Mouse (Mus musculus): ENCODE data around the gene Pon1. TPM values are rescaled to one million over a fixed set of nuclear protein-coding genes. Genes with fewer than 3 reads are reported as not detected.

The Pon1 gene
- polyA plus RNA-seq, 1 experiment from 2014 or later, result 0.75 TPM

DNA sequence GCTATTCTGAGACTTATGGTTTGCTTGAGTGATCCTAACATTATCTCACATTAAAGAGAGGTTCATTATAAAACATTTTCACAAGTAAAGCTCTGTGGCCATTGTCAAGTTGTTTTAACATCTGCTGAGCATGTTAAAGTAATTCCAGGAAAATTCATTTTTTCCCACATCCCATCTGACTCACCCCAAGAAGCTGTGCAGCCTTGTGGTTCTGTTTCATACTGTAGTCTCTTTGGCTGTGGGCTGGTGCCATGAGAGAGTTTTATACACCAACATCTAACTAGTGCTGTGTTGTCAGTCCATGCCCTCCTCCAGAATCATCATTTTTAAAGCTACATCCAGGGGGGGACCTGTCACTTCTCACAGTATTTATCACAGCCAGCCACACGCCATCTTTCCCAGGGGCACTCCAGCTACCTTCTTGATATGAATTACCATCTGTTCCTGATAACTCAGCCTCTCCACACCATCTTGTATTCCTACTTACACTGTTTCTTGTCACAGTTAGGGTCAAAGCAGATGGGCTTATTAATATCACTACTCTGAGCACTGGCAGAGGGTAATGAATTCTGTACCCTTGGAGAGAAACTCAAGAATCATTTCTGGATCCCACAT is 38.3 kb downstream of the Pon1 start:
- Histone ChIP-seq H3K27ac (ENCODE audit: low read depth, low read length) (peak overlapping the region; percentile 96), H3K4me3 (ENCODE audit: low read depth, low read length) (no peak overlapping the region), H3K9ac (ENCODE audit: low read depth, low read length) (peak overlapping the region; percentile 42), H3K4me2 (peak overlapping the region; percentile 53), H3K4me1 (replicated peaks; ENCODE audit: control insufficient read depth, insufficient read depth, low read length) (peaks cover 58% of the 10 kb centered on the region), H3K27me3 (replicated peaks; ENCODE audit: control insufficient read depth, insufficient read depth, low read length) (no peaks in the 10 kb centered on the region), H3K9me3 (ENCODE audit: control insufficient read depth, low read length) (no peaks in the 10 kb centered on the region), H3K36me3 (ENCODE audit: control insufficient read depth, insufficient read depth, low read length) (peaks cover 7% of the 10 kb centered on the region; the same call in 1 of the 2 replicates)
- DNase-seq (ENCODE audit: low spot score), result no peak
- 25% methylated on average over 1 of the region's 1 CpGs for WGBS
- ATAC-seq (replicated peaks; ENCODE audit: low FRiP score), result peak; percentile 89

DNA sequence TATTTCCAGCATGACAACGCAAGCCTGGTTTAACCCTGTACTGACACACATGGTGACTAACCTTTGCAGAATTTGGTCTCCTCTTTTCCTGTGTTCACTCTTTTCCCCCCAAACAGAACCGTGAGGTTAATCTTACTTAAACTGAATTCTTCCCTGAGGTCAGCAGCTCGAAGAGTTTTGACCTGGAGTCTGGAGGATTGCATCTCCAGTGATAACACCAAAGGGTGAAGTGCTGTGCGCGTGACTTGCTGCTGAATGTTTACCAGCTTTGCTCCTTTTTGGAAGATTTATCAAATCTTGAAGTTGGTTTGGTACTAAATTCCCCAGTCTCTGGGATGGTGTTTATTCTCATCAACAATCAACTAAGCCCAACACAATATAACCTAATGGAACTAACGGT is 39.0 kb downstream of the Pon1 start:
- peaks cover 55% of the 10 kb centered on the region for H3K4me1 ChIP-seq (replicated peaks; ENCODE audit: control insufficient read depth, insufficient read depth, low read length)

DNA sequence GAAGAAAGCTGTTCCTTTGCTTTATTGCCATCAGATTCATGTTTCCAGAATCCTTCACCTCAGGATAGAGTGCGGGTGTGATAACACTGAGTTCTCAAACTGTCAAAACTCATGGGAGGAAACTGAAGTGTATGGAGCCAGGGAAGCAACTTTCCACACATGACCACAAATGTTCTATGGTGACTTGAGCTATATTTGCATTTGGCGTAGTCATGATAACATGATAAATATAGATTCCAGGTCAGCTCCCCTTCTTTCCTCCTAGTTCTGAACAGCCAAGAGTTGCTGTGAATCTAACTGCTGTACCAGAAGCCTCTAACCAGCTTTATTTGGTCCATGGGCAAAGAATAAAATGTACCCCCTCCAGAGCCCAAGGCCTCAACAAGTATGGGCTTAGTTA is 41.6 kb downstream of the Pon1 start:
- H3K36me3 ChIP-seq (ENCODE audit: control insufficient read depth, insufficient read depth, low read length), result peaks cover 2% of the 10 kb centered on the region; the same call in 1 of the 2 replicates
- peaks cover 43% of the 10 kb centered on the region for H3K4me1 ChIP-seq (replicated peaks; ENCODE audit: control insufficient read depth, insufficient read depth, low read length)
- no peak overlapping the region for H3K4me2 ChIP-seq
- WGBS, result 60% methylated on average over 2 of the region's 2 CpGs
- no peak overlapping the region for H3K4me3 ChIP-seq (ENCODE audit: low read depth, low read length)
- no peaks in the 10 kb centered on the region for H3K27me3 ChIP-seq (replicated peaks; ENCODE audit: control insufficient read depth, insufficient read depth, low read length)
- no peak overlapping the region for H3K9ac ChIP-seq (ENCODE audit: low read depth, low read length)
- no peaks in the 10 kb centered on the region for H3K9me3 ChIP-seq (ENCODE audit: control insufficient read depth, low read length)
- peak overlapping the region; percentile 19 for H3K27ac ChIP-seq (ENCODE audit: low read depth, low read length)
- DNase-seq (ENCODE audit: low spot score) (no peak), ATAC-seq (replicated peaks; ENCODE audit: low FRiP score) (no peak)

More for the DNA sequence above, 39.0 kb downstream of the Pon1 start:
- H3K27me3 ChIP-seq (replicated peaks; ENCODE audit: control insufficient read depth, insufficient read depth, low read length), result no peaks in the 10 kb centered on the region
- H3K4me3 ChIP-seq (ENCODE audit: low read depth, low read length), result no peak overlapping the region
- H3K4me2 ChIP-seq, result peak overlapping the region; percentile 53
- H3K9me3 ChIP-seq (ENCODE audit: control insufficient read depth, low read length), result no peaks in the 10 kb centered on the region
- peak overlapping the region; percentile 42 for H3K9ac ChIP-seq (ENCODE audit: low read depth, low read length)
- no peak for DNase-seq (ENCODE audit: low spot score)
- 52% methylated on average over 6 of the region's 6 CpGs for WGBS
- H3K36me3 ChIP-seq (ENCODE audit: control insufficient read depth, insufficient read depth, low read length), result peaks cover 2% of the 10 kb centered on the region; the same call in 1 of the 2 replicates
- no peak for ATAC-seq (replicated peaks; ENCODE audit: low FRiP score)
- H3K27ac ChIP-seq (ENCODE audit: low read depth, low read length), result peak overlapping the region; percentile 96

DNA sequence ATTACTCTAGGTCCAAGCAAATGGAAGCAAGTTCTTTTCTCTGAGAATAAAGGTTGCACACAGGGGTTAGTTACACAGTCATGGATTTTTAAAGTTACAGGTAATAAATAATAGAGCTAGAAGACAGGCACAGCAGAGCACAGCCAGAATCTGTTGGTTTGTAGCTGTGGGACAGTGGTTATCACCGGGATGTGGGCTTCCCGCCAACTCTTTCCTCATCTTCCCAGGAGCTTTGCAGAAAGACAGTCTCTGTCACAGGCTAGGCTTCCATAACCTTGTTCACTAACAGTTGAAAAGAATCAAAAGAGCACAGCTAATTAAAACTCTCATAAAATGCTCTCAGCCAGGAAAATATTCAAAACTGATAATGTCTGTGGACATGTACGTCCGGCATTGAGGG is 42.6 kb downstream of the Pon1 start:
- no peak overlapping the region for H3K4me2 ChIP-seq
- no peak for DNase-seq (ENCODE audit: low spot score)
- H3K36me3 ChIP-seq (ENCODE audit: control insufficient read depth, insufficient read depth, low read length), result peaks cover 2% of the 10 kb centered on the region; the same call in 1 of the 2 replicates
- H3K4me1 ChIP-seq (replicated peaks; ENCODE audit: control insufficient read depth, insufficient read depth, low read length), result peaks cover 36% of the 10 kb centered on the region
- WGBS, result 69% methylated on average over 4 of the region's 4 CpGs
- no peak overlapping the region for H3K9ac ChIP-seq (ENCODE audit: low read depth, low read length)
- no peak for ATAC-seq (replicated peaks; ENCODE audit: low FRiP score)
- no peak overlapping the region for H3K4me3 ChIP-seq (ENCODE audit: low read depth, low read length)
- no peaks in the 10 kb centered on the region for H3K9me3 ChIP-seq (ENCODE audit: control insufficient read depth, low read length)
- H3K27me3 ChIP-seq (replicated peaks; ENCODE audit: control insufficient read depth, insufficient read depth, low read length), result no peaks in the 10 kb centered on the region
- no peak overlapping the region for H3K27ac ChIP-seq (ENCODE audit: low read depth, low read length)

DNA sequence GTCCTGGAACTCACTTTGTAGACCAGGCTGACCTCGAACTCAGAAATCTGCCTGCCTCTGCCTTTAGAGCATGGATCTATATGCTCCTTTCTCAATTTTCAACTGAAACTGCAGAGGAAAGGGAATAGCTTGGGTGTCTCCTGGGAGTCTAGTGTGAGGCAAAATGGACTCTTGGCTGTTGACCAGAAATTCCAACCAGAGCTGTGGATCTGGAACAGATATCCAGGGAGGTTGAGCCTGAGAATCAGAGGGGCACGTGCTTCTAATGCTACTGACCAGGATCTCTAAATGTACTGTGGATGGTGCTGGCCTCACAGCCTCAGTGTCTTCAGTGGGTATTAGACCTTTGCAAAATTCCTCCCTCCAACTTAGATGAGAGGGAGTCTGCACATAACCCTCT is 43.8 kb downstream of the Pon1 start:
- no peaks in the 10 kb centered on the region for H3K27me3 ChIP-seq (replicated peaks; ENCODE audit: control insufficient read depth, insufficient read depth, low read length)
- WGBS, result 79% methylated on average over 2 of the region's 2 CpGs
- ATAC-seq (replicated peaks; ENCODE audit: low FRiP score), result no peak
- H3K4me3 ChIP-seq (ENCODE audit: low read depth, low read length), result no peak overlapping the region
- no peaks in the 10 kb centered on the region for H3K9me3 ChIP-seq (ENCODE audit: control insufficient read depth, low read length)
- no peak overlapping the region for H3K27ac ChIP-seq (ENCODE audit: low read depth, low read length)
- H3K4me1 ChIP-seq (replicated peaks; ENCODE audit: control insufficient read depth, insufficient read depth, low read length), result peaks cover 27% of the 10 kb centered on the region
- H3K9ac ChIP-seq (ENCODE audit: low read depth, low read length), result no peak overlapping the region
- DNase-seq (ENCODE audit: low spot score), result no peak
- no peaks in the 10 kb centered on the region; the same call in 1 of the 2 replicates for H3K36me3 ChIP-seq (ENCODE audit: control insufficient read depth, insufficient read depth, low read length)
- no peak overlapping the region for H3K4me2 ChIP-seq

DNA sequence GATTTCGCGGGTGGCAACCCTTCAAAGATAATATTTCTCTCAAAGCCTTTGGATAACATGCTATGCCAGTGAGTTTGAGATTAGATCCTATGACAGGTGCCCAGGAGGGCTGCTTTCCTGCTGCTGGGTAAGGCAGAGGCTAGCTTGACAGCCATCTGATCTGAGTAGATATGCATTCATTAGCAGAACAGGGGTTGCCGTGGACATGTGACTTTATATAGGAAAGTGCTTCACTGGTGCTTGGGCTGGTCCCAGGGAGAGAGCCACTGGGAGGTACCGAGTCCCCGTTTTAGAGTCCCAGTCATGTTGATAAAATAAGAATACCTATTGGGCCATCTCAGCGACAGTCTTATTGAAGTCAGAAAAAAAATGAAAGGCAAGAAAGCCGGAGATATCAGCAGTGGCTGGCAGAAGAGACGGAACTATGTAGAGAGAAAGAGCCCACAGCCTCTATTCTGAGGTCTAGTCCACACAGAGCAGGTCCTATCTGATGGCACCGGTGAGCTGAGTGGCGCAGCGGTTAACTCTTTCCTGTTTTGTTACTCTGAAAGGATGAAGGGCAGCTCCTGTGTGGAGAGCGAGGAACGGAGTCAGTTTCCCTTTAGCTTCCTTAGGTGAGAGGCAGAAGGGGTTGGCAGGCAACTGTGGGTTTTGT is 46.1 kb downstream of the Pon1 start:
- H3K4me2 ChIP-seq, result peak overlapping the region; percentile 37
- no peaks in the 10 kb centered on the region for H3K36me3 ChIP-seq (ENCODE audit: control insufficient read depth, insufficient read depth, low read length)
- no peak for DNase-seq (ENCODE audit: low spot score)
- H3K4me3 ChIP-seq (ENCODE audit: low read depth, low read length), result no peak overlapping the region
- H3K27me3 ChIP-seq (replicated peaks; ENCODE audit: control insufficient read depth, insufficient read depth, low read length), result no peaks in the 10 kb centered on the region
- no peak overlapping the region for H3K27ac ChIP-seq (ENCODE audit: low read depth, low read length)
- WGBS, result 41% methylated on average over 13 of the region's 13 CpGs
- peak; percentile 72 for ATAC-seq (replicated peaks; ENCODE audit: low FRiP score)
- peaks cover 17% of the 10 kb centered on the region for H3K4me1 ChIP-seq (replicated peaks; ENCODE audit: control insufficient read depth, insufficient read depth, low read length)
- no peaks in the 10 kb centered on the region for H3K9me3 ChIP-seq (ENCODE audit: control insufficient read depth, low read length)
- peak overlapping the region; percentile 15; the same call in 1 of the 2 replicates for H3K9ac ChIP-seq (ENCODE audit: low read depth, low read length)

DNA sequence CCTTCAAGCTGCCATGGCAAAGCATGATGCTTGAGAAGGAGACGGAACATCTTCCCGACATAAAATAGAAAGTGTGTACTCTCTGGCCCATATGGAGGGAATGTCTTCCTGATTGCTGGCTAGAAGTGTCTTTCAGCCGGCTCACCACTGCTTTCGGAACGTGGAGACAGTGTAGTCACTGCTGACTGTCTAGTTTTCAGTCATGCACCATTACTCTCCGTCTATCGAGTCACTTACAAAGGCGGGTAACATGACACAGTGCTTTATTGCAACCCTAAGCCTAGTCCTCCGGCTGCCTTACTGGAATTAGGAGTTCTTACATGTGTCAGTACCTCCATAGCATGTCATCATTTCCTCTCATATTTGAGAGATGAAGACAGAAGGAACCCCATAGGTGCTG is 54.1 kb downstream of the Pon1 start:
- H3K4me1 ChIP-seq (replicated peaks; ENCODE audit: control insufficient read depth, insufficient read depth, low read length), result no peaks in the 10 kb centered on the region
- no peaks in the 10 kb centered on the region for H3K27me3 ChIP-seq (replicated peaks; ENCODE audit: control insufficient read depth, insufficient read depth, low read length)
- WGBS, result 90% methylated on average over 9 of the region's 9 CpGs
- H3K36me3 ChIP-seq (ENCODE audit: control insufficient read depth, insufficient read depth, low read length), result no peaks in the 10 kb centered on the region
- H3K4me2 ChIP-seq, result no peak overlapping the region
- H3K9ac ChIP-seq (ENCODE audit: low read depth, low read length), result no peak overlapping the region
- DNase-seq (ENCODE audit: low spot score) (no peak), ATAC-seq (replicated peaks; ENCODE audit: low FRiP score) (no peak)
- H3K27ac ChIP-seq (ENCODE audit: low read depth, low read length), result no peak overlapping the region
- H3K4me3 ChIP-seq (ENCODE audit: low read depth, low read length), result no peak overlapping the region
- H3K9me3 ChIP-seq (ENCODE audit: control insufficient read depth, low read length), result no peaks in the 10 kb centered on the region

DNA sequence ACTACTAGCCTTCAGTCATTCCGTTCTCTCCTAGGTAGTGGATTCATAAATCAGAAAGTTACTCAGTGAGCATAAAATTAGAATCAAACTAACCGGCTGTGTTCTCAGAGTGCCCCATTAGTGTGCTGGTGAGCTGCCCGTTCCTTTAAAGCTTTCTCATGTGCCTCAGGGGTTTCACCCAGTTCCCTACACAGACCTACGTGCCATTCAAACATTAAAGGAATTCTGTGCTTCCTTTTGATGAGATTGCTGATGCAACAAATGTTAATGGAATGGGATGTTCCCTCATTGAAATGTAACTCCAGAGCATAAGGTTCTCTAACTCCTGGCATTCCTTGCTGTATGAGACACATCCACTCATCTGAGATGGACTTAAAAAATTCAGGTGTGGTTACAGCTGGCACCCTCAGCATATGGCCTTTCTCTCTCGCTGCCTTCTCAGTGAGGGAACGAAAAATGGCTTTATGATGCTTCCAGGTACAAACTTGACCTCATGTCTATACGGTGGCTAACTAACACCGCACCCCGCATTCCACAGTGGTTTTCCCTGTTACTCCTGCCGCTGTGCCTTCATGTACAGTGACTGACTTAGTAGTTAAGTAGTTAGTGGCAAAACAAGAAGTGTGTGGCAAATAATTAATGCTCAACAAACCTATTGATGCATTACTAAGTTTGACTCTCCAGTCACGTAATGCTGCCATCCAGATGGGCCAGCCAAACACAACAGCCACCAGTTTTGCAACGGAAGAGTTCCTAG is 54.7 kb downstream of the Pon1 start:
- Histone ChIP-seq H3K4me2 (no peak overlapping the region), H3K9me3 (ENCODE audit: control insufficient read depth, low read length) (no peaks in the 10 kb centered on the region), H3K36me3 (ENCODE audit: control insufficient read depth, insufficient read depth, low read length) (no peaks in the 10 kb centered on the region), H3K27me3 (replicated peaks; ENCODE audit: control insufficient read depth, insufficient read depth, low read length) (no peaks in the 10 kb centered on the region), H3K9ac (ENCODE audit: low read depth, low read length) (no peak overlapping the region), H3K27ac (ENCODE audit: low read depth, low read length) (no peak overlapping the region), H3K4me3 (ENCODE audit: low read depth, low read length) (no peak overlapping the region), H3K4me1 (replicated peaks; ENCODE audit: control insufficient read depth, insufficient read depth, low read length) (no peaks in the 10 kb centered on the region)
- no peak for DNase-seq (ENCODE audit: low spot score)
- 93% methylated on average over 12 of the region's 12 CpGs for WGBS
- ATAC-seq (replicated peaks; ENCODE audit: low FRiP score), result no peak
